Mouse (Mus musculus) C2C12 (cell line): ENCODE data around the gene Vti1a. TPM values are rescaled to one million over a fixed set of nuclear protein-coding genes. Genes with fewer than 3 reads are reported as not detected.

ENCODE experiments used
- H3K27me3 ChIP-seq: one replicate; pipeline ENCODE4 v1.6.1; 2011; ENCODE audit not compliant: control insufficient read depth, insufficient read depth, insufficient read length
- H3K36me3 ChIP-seq: one replicate; pipeline ENCODE4 v1.6.1; 2011; ENCODE audit not compliant: control insufficient read depth, insufficient read depth
- H3K4me3 ChIP-seq: one replicate; pipeline ENCODE4 v1.5.1; 2011; ENCODE audit warnings: mild to moderate bottlenecking, control low read depth; ENCODE audit not compliant: poor library complexity, insufficient read depth, severe bottlenecking
- H3K79me2 ChIP-seq: one replicate; pipeline ENCODE4 v1.6.1; 2011; ENCODE audit not compliant: control insufficient read depth, insufficient read depth
- H3K79me3 ChIP-seq: one replicate; pipeline ENCODE4 v1.6.1; 2011; ENCODE audit warnings: low read depth, control low read depth
- H3ac ChIP-seq: one replicate; pipeline ENCODE3; 2011; ENCODE audit warnings: low read depth; ENCODE audit not compliant: control insufficient read depth, insufficient read length
- CEBPB ChIP-seq: IDR thresholded peaks from one replicate; pipeline ENCODE4 v1.6.1; 2011; ENCODE audit warnings: low read depth, mild to moderate bottlenecking, control low read depth, moderate library complexity
- CTCF ChIP-seq: IDR thresholded peaks from one replicate; pipeline ENCODE4 v1.5.1; 2011; ENCODE audit not compliant: control insufficient read depth, insufficient read depth, insufficient read length
- FOSL1 ChIP-seq: IDR thresholded peaks from one replicate; pipeline ENCODE4 v1.8.0; 2011; ENCODE audit warnings: mild to moderate bottlenecking, low read length; ENCODE audit not compliant: poor library complexity, insufficient read depth, severe bottlenecking
- MAX ChIP-seq: IDR thresholded peaks from one replicate; pipeline ENCODE4 v1.6.1; 2011; ENCODE audit warnings: mild to moderate bottlenecking, control low read depth
- MYOD1 ChIP-seq: IDR thresholded peaks from one replicate; pipeline ENCODE4 v1.6.1; 2011; ENCODE audit warnings: low read depth; ENCODE audit not compliant: control insufficient read depth, insufficient read length
- MYOG ChIP-seq: IDR thresholded peaks from one replicate; pipeline ENCODE4 v1.6.1; 2011; ENCODE audit not compliant: control insufficient read depth, insufficient read length; ENCODE audit errors: extremely low read depth
- USF1 ChIP-seq: IDR thresholded peaks from one replicate; pipeline ENCODE4 v1.6.1; 2011; ENCODE audit warnings: low read depth, mild to moderate bottlenecking, control low read depth, moderate library complexity
- polyA plus RNA-seq: library from polyadenylated mRNA; unstranded; fragments of >200 nt; fragmentation: generic; extraction: Trizol; gene quantifications from one replicate; pipeline ENCODE4 v1.2.1, GENCODE M21; 2012; ENCODE audit warnings: missing spikeins

The Vti1a gene
- polyA plus RNA-seq, 1 experiment: 10.4 TPM

GRCm38 (mm10) chr19:55564104-55564938, 248.2 kb downstream of the Vti1a start:
- Histone ChIP-seq H3ac (no peak overlapping the region), H3K4me3 (no peak overlapping the region), H3K27me3 (no peaks in the 10 kb centered on the region), H3K79me3 (no peaks in the 10 kb centered on the region), H3K79me2 (no peaks in the 10 kb centered on the region), H3K36me3 (no peaks in the 10 kb centered on the region)
- TF ChIP-seq CTCF (no peak), CEBPB (no peak), FOSL1 (no peak), MYOD1 (no peak), MYOG (no peak), USF1 (no peak), MAX (no peak)

GRCm38 (mm10) chr19:55565111-55565510, 249.0 kb downstream of the Vti1a start:
- H3K79me3 ChIP-seq: no peaks in the 10 kb centered on the region
- H3K4me3 ChIP-seq: no peak overlapping the region
- H3K27me3 ChIP-seq: no peaks in the 10 kb centered on the region
- H3K79me2 ChIP-seq: no peaks in the 10 kb centered on the region
- no peaks in the 10 kb centered on the region for H3K36me3 ChIP-seq
- TF ChIP-seq CEBPB (no peak), CTCF (no peak), FOSL1 (no peak), MYOG (no peak), USF1 (no peak), MYOD1 (no peak), MAX (no peak)
- no peak overlapping the region for H3ac ChIP-seq

GRCm38 (mm10) chr19:55565523-55566369, 249.7 kb downstream of the Vti1a start:
- no peak overlapping the region for H3ac ChIP-seq
- no peaks in the 10 kb centered on the region for H3K79me3 ChIP-seq
- H3K79me2 ChIP-seq: no peaks in the 10 kb centered on the region
- no peak overlapping the region for H3K4me3 ChIP-seq
- H3K36me3 ChIP-seq: no peaks in the 10 kb centered on the region
- TF ChIP-seq CEBPB (no peak), MYOG (no peak), FOSL1 (no peak), MYOD1 (no peak), CTCF (no peak), USF1 (no peak), MAX (no peak)
- no peaks in the 10 kb centered on the region for H3K27me3 ChIP-seq

- no peaks in the 10 kb centered on the region for H3K36me3 ChIP-seq
- H3K27me3 ChIP-seq: no peaks in the 10 kb centered on the region
- TF ChIP-seq FOSL1 (no peak), MYOG (no peak), MAX (no peak), CTCF (no peak)
- H3K4me3 ChIP-seq: no peak overlapping the region
- H3ac ChIP-seq: no peak overlapping the region
- no peaks in the 10 kb centered on the region for H3K79me2 ChIP-seq
- H3K79me3 ChIP-seq: no peaks in the 10 kb centered on the region
These were observed 253.0 kb downstream of the Vti1a start for GRCm38 (mm10) chr19:55569114-55569513.

DNA sequence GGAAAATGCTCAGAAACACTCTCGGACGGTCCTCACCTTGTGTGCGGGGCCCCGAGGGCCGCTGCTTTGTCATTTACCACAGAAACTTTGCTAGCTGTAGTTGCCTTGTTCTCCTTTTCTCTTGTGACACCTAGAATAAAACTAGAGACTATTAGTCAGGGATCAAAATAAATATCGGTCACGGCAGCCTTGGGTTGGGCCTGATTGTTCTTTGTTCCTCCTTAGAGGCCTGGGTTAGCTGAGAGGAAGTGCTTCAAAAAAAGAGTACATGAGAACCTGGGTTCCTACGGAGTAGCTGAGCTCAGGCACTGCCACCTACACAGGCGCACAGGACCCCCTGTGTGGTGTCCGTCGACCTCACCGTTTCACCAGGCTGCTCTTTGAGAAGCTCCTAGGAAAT, 253.8 kb downstream of the Vti1a start:
- Histone ChIP-seq H3K79me2 (no peaks in the 10 kb centered on the region), H3ac (no peak overlapping the region), H3K27me3 (no peaks in the 10 kb centered on the region), H3K4me3 (no peak overlapping the region), H3K36me3 (no peaks in the 10 kb centered on the region), H3K79me3 (no peaks in the 10 kb centered on the region)
- no peak for TF ChIP-seq CTCF
- TF ChIP-seq FOSL1: no peak
- no peak for TF ChIP-seq MYOG
- no peak for TF ChIP-seq CEBPB
- TF ChIP-seq MYOD1: no peak
- TF ChIP-seq MAX: no peak
- no peak for TF ChIP-seq USF1
